Mouse (Mus musculus) brain, embryonic 14.5 days (tissue): ENCODE measurements around the gene Cep131.

ENCODE experiments used
- CTCF ChIP-seq: fragments of 200-500 bp; IDR thresholded peaks from 2 replicates; pipeline ENCODE4 v1.5.1; 2012; ENCODE audit warnings: inconsistent platforms, mild to moderate bottlenecking, moderate library complexity, borderline replicate concordance; ENCODE audit not compliant: insufficient read depth, insufficient read length; ENCODE audit errors: extremely low read depth
- POLR2A ChIP-seq: fragments of 200-500 bp; IDR thresholded peaks from 2 replicates; pipeline ENCODE4 v1.6.1; 2012; ENCODE audit warnings: mild to moderate bottlenecking, inconsistent platforms, borderline replicate concordance; ENCODE audit not compliant: poor library complexity, insufficient read depth, insufficient read length, severe bottlenecking; ENCODE audit errors: extremely low read depth

DNA sequence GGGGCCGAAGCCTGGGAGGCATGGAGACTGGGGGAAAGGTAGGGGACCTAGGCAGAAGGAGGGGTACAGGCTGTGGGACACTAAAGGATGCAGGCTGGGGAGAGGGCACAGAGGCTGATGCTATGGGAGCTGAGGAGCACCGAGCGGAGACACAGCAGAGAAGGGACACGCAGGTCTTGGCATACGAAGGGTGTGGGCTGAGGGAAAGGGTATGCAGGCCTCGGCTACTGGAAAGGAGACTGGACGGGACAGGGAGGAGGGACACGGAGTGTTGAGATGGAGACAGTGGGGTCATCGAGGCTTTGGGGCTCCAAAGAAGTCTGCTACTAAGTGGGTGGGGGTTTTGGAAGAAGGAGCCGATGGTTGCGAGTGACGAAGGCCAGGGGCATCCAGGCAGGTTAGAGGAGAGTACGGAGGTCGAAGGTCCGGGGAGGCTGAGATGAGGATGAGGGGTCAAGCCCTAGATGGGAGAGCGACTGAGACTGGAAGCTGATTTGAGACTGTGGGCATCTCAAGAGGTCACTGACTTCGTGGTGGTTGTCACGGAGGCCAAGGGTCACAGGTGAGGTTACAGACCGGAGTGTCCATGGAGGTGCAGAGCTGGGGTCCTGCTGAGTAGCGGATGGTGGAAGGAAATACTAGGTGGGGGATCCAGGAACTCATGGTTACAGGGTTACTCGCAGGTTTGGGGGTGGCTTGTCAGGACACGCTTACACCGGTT, 38.9 kb downstream of the Cep131 start:
- TF ChIP-seq POLR2A (no peak), CTCF (no peak)
